Mouse (Mus musculus): ENCODE results near the gene Fmnl2.

- no peak for TF ChIP-seq CTCF (IDR thresholded peaks at IDR 0.05)
- no peak for TF ChIP-seq POLR2A (IDR thresholded peaks at IDR 0.05; ENCODE audit: insufficient read depth, low read depth, low read length)
Observed at GRCm38 (mm10) chr2:52859466-52859840, 1.8 kb downstream of the Fmnl2 start.

Measured in heart, adult 2 months (tissue).